Mouse (Mus musculus) G1E-ER4 (cell line): Measurements from ENCODE around the gene Ces4a. TPM values are rescaled to one million over a fixed set of nuclear protein-coding genes. Genes with fewer than 3 reads are reported as not detected.

ENCODE experiments used
- GATA1 ChIP-seq: IDR thresholded peaks from one replicate; pipeline ENCODE4 v1.8.0; 2012; ENCODE audit warnings: low read length, inconsistent platforms
- polyA plus RNA-seq: library from polyadenylated mRNA; stranded (reverse); fragments of >175 nt; gene quantifications from 2 replicates; pipeline ENCODE4 v1.2.3, GENCODE M21; 2012

The Ces4a gene
- polyA plus RNA-seq: not detected in 2 replicates

DNA sequence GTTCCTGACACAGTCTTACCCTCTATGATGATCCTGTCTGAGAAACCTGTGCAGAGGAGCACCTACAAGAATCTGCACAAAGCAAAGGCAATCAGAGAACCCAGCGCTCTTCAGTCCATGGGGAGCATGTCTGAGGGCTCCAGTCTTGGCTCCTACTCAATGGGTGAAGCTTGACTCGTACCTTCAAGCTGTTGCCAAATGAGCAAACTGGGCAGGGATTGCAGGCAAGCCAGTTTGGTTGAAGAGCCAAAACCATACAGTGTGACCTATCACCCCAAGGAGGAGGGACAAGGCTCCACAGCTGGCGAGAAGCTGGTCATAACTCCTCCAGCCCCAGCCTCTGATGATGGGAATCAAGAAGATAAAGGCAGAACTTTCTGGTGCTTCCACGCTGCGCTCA, at the start of gene Ces4a:
Gene Ces4a, plus strand, starts transcription at position 292 of the 400 bp plus-strand sequence.
- TF ChIP-seq GATA1: no peak

DNA sequence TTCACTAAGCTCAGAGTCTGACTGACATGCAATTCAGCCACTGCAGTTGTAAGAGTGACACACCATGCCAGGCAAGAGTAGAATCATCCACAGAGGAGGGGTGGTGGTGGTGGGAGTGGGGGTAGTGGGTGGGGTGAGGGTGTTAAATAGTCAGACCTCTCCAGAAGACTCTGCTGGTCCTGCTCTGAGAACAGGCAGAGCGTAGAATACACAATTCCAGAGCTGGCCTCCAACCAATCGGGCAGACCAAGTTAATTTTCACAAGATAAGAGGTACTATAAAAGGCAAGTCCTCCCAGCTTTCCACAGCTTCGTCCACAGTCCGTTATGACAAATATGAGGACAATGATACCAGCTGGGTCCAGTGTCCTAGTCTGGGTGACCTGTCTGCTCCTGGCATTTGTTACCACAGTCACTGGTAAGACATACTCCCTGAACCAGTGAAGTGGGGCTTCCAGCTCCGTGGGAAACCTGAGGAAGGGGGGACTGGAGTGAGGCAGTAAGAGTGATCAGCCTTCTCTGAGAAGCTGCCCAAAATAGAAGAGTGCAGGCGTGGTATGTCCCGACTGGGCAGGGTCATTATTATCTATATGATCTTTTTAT, 48.0 kb upstream of the Ces4a start, which contains the start of gene Ces3b:
Gene Ces3b, plus strand, starts transcription at position 305 of the 602 bp plus-strand sequence.
- no peak for TF ChIP-seq GATA1

DNA sequence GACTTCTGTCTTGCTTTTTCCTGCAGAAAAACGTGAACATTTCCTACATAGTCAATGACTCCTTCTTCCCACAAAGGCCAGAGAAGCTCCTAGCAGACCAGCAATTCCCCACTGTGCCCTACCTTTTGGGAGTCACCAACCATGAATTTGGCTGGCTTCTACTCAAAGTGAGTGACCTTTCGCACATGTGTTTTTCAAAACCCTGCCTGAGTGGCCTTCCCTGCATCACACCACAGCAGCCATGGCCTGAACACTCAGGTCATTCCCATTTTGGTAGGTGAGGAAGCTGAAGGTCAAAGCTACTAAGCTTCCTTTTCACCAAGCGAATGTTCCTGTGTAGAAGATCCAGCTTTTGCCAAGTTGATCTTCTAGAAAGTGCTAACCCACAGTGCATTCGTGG, 43.0 kb upstream of the Ces4a start:
- TF ChIP-seq GATA1: no peak

DNA sequence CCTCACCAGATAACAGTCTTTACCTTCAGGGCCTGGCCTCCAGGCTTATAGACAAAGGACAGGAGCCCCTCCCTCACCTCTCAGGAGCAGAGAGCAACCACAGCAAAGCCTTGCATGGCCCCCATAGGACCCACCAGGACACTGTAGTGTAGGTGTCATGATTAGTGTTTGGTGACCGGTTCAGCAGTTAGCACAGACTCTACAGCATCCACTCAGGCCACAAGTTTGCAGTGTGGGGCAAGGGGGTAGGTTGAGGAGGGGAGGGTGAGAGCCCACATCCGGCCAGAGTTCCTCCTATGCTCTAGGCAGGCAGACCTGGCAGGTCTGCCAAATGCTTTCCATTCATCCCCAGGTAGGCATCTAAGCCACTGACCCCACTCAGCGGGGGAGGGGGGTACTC, 37.6 kb upstream of the Ces4a start:
- TF ChIP-seq GATA1: no peak

DNA sequence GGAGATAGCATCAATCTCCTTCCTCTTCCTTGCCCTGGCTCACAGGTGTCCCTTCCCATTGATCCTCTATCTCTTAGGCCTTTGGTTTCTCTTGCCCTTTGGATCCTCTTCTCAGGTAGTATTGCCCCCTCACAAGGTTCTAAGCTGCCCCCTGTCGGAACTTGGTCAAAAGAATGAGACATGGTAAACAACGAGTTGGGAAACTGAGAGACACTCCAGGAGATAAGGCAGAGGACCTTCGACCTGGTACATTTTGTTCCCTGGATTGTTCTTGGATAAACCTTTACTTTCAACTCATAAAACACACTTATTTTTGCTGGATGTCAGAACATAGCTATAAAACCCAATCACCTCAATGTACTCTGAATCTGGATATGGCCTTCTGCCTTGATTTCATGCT, 27.4 kb upstream of the Ces4a start:
- no peak for TF ChIP-seq GATA1

DNA sequence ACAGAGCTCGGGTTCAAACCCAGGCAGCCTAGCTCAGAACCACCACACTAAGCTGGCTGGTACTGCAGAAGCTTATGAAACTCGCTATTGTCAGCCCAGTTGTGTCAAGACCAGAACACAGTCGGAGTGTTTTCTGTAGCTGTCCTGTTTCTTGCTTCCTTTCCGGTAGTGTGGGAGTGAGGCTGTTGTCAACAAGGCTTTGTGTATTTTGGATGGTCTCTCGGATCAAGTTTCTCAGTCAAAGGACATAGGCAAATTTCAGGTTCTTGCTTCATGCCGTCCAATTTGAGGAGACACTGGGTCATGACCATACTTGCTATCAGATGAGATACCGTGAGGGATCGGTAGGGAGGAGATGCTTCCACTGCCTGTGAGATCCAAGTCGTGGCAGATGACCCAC, 1.7 kb upstream of the Ces4a start:
- TF ChIP-seq GATA1: no peak

DNA sequence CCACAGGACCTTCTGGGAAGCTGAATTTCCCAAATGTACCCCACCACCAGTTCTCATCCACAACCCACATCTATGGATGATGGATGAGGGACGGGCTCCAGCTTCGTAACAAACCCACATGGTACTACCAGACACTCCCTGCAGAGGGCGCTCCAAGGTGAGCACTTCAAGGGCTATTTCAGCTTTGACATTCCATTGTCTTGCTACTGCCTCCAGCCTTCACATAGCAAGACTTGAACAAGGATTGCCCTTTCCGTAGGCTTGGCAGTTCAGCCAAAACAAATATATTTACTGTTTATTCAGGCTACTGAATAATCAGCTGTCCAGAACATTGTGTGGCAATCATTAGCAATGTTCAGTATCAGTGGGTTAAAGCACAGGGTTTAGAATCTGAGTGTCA, 6.8 kb downstream of the Ces4a start:
- TF ChIP-seq GATA1: no peak

DNA sequence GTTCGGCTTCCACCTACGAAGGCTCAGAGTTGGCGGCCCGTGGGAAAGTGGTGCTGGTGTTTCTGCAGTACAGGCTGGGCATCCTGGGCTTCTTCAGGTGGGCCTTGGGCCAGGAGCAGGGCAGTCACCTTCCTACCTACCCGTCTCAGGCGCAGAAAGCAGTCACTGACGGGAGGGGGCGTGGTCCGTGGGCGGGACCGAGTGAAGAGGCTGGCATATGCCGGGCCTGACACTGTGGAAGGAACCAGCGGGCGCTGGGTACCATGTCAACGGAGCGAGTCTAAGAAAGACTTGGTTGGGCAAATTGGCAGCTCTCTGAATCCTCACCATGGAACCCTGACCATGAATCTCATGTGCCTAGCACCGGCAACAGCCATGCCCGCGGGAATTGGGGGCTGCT, 10.8 kb downstream of the Ces4a start:
- no peak for TF ChIP-seq GATA1

DNA sequence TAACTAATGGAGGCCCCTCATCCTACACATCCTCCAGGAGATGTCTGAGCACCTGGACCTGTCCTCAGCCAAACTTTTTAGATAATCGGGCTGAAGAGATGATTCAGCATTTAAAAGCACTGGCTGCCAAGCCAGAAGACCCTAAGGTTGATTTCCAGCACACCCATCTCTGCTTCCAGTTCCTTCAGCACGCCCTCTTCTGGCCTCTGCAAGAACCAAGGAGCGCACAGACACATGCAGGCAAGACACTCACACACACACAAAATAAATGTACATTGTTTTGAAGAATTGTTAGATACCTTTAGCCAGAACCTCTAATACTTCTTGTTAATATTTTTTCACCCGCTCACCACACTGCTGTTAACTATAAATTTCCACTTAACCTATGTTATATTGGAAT, 20.1 kb downstream of the Ces4a start:
- no peak for TF ChIP-seq GATA1

DNA sequence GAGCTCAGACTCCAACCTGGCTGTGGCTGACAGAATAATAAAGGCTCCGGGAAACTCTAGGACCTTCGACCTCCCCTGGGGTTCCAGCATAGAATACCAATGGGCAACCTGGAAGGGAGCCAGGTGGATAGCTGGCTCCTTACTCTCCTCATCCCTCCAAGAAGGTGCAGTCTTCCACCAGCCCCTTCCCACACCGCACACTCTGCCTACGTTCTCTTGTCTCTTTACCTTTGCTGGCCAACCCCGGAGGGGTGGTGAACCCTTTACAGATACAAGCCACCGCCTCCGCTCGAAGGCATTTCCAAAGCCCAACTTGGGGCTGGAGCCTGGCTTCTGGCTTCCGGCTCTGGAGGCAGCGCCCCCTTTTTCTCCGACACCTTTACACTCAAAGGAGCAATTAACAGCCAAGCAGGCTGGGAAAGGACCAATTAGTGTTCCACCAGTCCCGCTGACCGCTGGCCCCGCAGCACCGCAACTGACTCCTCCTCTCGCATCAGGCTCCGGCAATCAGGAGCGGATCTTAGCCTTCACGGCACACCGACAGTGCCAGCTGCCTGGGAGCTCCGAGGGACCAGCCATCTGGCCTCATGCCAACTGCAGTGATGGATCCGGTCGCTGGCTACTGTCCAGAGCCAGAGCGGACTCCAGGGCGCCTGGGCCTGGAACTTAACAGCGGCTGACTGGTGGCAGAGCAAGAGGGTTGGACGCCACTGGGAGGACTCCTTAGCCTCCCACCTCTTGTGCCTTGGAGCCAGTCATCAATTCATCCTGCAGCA, 21.2 kb downstream of the Ces4a start:
- no peak for TF ChIP-seq GATA1

DNA sequence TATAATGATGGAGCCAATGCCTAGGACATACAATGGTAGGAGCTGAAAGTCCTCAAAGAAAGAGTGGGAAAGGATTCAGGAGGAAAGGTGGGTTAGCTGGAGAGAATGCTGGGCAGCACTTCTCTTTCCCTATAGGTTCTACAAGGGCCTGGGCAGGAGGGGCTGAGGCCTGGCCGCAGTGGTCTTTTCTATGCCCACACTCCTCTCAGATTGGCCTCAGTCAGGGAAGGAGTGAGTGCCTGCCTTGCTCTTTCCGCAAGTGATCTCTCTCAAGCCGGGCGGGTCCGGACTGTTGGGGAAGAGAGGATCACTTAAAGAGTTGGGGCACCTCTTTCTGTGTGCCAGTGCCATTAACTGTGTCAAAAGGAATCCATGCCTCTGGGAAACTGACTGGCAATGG, 22.7 kb downstream of the Ces4a start:
- TF ChIP-seq GATA1: no peak

DNA sequence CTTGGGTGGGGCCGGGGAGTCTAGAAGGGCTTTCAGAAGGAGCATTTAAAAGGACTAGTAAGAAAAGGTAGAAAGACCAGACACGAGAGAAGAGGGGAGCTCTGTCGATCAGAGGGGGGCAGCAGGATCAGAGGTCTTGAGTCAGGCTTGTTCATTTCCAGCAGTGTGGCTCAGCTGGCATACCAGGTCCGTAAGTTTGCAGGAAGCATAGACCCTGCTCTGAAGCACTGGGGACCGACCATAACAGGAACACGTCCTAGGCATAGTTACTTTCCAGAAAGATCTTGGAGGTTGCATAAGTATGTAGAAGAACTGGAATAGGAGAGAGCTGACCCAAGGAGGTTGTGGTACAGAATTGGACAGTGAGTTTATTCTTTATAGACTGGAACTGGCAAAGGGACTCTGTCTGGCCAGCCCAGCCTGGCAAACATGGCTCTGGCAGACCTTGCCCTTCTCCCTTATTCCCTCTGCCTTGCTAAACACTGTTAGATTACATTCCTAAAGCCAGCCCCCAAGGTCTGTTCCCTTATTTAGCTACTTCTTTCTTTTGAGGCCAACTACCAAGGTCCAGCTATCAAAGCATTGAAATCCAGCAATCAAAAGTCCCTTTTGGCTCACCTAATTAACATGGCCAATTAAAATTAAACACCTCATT, 23.6 kb downstream of the Ces4a start:
- TF ChIP-seq GATA1: no peak

DNA sequence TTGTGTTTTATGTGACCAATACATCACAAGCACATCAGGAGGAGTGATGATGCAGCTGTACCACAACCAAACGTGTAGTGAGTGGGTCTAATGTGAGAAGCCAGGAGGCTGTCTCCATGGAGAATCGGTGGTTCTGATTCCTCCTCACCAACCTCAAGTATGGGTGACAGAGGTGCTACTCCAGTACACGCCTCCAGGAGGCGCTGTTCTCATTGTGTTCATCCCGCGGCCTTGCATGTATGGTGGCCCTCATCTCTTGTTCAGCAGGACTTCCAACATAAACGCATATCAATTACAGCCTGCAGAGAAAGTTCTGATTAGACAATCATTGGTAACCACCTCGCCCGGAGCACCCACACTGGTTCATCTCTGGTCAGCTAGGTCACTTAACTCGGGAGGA, 26.0 kb downstream of the Ces4a start:
- TF ChIP-seq GATA1: no peak

DNA sequence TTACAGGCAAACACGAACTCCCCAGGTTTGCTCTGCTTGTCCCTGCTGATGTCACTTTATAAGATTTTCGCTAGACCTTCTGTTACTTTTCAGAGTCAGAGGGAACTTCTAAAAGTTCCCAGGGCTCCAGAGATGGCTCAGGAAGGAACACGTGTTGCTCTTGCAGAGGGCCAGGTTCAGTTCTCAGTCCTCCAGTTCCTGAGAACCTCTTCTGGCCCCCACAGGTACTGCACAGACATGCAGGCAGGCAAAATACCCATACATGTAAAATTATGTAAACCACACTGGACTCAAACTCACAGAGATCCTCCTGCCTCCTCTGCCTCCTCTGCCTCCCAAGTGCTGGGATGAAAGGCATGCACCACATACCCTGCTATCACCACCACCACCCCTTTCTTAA, 26.5 kb downstream of the Ces4a start:
- no peak for TF ChIP-seq GATA1

DNA sequence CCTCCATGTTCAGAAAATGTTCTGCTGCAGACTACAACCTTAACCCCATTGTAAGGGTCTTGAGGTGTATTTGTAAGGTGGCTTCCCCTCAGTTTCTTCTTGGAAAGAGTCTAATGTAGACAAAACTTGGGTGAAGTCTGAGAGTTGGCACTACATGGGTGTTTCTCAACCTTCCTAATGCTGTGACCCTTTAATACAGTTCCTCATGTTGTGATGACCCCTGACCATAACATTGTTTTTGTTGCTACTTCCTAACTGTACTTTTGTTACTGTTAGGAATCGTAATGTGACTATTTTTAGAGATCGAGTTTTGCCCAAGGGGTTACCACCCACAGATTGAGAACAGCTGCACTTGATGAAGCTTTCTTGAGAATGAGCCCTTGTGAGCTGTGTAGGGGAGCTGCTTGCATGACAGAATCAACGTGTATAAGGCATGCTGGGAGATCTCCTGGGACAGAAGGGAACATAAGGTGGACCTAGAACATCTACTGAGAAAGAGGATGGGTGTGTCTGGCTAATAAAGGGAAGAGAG, 29.6 kb downstream of the Ces4a start:
- no peak for TF ChIP-seq GATA1

DNA sequence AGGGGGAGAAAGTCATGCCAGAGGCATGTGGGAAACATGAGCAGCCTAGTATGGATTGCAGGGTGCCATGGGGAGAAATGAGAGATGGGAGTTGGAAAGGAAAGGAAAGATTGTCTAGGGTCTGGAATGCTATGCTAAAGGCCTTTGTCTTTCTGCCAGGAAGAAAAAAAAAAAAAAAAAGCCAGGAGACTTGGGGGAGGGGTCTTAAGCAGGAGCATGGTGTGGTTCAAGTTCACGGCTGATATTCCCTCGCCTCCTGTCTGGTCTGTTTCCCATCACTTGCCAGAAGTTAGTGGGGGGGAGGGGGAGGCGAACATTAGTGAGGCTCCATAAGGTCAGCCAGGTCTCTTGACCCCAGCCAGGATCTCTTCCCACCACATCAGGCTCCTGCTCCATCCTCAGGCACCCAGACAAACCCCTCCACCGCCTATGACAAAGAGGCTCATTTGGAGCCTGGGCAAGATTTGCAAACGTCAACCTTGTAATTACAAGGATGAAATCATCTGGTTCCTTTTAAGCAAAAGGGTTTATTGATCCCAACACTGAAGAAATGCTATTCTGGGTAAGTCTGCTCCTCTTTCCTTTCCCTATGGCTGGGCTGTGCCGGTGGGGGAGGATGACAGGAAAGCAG, 32.8 kb downstream of the Ces4a start:
- no peak for TF ChIP-seq GATA1
